Mouse (Mus musculus) intestine, embryonic 14.5 days (tissue): ENCODE results near the gene Sidt1. TPM values are rescaled to one million over a fixed set of nuclear protein-coding genes. Genes with fewer than 3 reads are reported as not detected.
"Not testable (repeated sequence)": the region's sequence is repeated elsewhere in the genome, so short reads cannot be mapped to it uniquely, and the experiment has no call there.

Experiments
- ATAC-seq: fragments of 200-750 bp; cut with Nextera tagmentation; replicated peaks from 2 replicates; pipeline ENCODE4 v1.8.0; 2017; ENCODE audit warnings: low read depth, moderate number of reproducible peaks, moderate TSS enrichment, moderate library complexity; ENCODE audit not compliant: low FRiP score, low TSS enrichment
- DNase-seq: peaks from one replicate; pipeline ENCODE4 v3.0.0-alpha.2; 2018; ENCODE audit warnings: low spot score
- H3K27ac ChIP-seq: fragments of 300-500 bp; sonication (generic); 2 replicates; pipeline ENCODE4 v1.5.1; 2014; ENCODE audit warnings: low read depth, mild to moderate bottlenecking, control low read depth
- H3K27me3 ChIP-seq: fragments of 300-500 bp; sonication (generic); replicated peaks from 2 replicates; pipeline ENCODE4 v1.6.1; 2014; ENCODE audit warnings: low read length, control low read depth; ENCODE audit not compliant: control insufficient read depth, insufficient read depth
- H3K36me3 ChIP-seq: fragments of 300-500 bp; sonication (generic); 2 replicates; pipeline ENCODE4 v1.6.1; 2014; ENCODE audit warnings: low read length, control low read depth; ENCODE audit not compliant: control insufficient read depth, insufficient read depth
- H3K4me1 ChIP-seq: fragments of 300-500 bp; sonication (generic); replicated peaks from 2 replicates; pipeline ENCODE4 v1.6.1; 2014; ENCODE audit warnings: low read length, control low read depth, mixed read lengths; ENCODE audit not compliant: control insufficient read depth, insufficient read depth
- H3K4me2 ChIP-seq: fragments of 300-500 bp; sonication (generic); 2 replicates; pipeline ENCODE4 v1.6.1; 2014; ENCODE audit warnings: low read length
- H3K4me3 ChIP-seq: fragments of 300-500 bp; sonication (generic); 2 replicates; pipeline ENCODE4 v1.5.1; 2014; ENCODE audit warnings: low read depth, low read length, control low read depth, mixed read lengths
- H3K9ac ChIP-seq: fragments of 300-500 bp; sonication (generic); 2 replicates; pipeline ENCODE4 v1.6.1; 2014; ENCODE audit warnings: mild to moderate bottlenecking, low read length
- H3K9me3 ChIP-seq: fragments of 300-500 bp; sonication (generic); 2 replicates; pipeline ENCODE4 v1.6.1; 2016; ENCODE audit warnings: low read length, control low read depth; ENCODE audit not compliant: control insufficient read depth
- WGBS: fragments of 180-500 bp; shearing (Covaris S2); extraction: QIAGEN DNeasy Blood & Tissue Kit; methylation state at CpG from one replicate; pipeline ENCODE4 v1.1.7; 2014; 5-methylcytosine and 5-hydroxymethylcytosine counted together
- polyA plus RNA-seq: library from polyadenylated mRNA; unstranded; fragments of >200 nt; fragmentation: Nextera tagmentation; extraction: Ambion mirVana; gene quantifications from 2 replicates; pipeline ENCODE4 v1.2.1, GENCODE M21; 2014

Gene Sidt1
- polyA plus RNA-seq, 1 experiment from 2014 or later = 1.1 TPM

DNA sequence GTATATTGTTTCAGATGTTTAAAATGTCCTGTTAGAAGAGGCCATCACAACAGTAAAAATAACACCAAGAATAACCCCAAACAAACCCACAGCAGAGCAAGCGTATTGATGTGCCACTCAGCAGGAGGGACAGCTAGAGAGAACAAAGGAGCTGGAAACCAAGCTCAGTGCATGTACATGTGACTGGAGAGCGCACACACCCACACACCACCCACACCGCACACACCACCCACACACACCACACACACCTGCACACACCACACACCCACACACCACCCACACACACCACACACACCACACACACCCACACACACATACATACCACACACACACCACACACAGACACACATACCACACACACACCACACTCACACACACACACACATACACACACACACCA is 12.8 kb downstream of the Sidt1 start:
- Histone ChIP-seq H3K9ac (no peak overlapping the region), H3K36me3 (no peaks in the 10 kb centered on the region), H3K4me3 (no peak overlapping the region), H3K27ac (no peak overlapping the region), H3K27me3 (no peaks in the 10 kb centered on the region), H3K9me3 (no peaks in the 10 kb centered on the region), H3K4me1 (no peaks in the 10 kb centered on the region), H3K4me2 (no peak overlapping the region)
- ATAC-seq (no peak), DNase-seq (no peak)
- WGBS = 80% methylated on average over 3 of the region's 3 CpGs

DNA sequence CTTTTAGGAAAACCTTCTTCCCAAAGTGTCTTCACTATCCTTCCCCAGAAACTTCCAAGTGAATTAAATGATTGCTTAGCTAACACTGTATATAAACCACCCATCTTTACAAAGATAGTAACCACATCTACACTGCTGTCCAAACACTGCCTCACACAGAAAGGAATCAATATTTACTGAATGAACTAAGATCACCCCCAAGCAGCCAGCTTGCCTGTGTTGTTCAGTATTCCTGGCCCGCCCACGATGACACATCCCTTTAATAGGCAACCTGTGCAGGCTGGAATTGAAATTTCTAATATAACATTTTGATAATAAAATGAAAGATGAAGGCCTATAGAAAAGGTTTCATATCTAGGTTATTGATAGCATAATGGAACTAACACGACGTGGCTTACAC is 16.6 kb downstream of the Sidt1 start:
- Histone ChIP-seq H3K9ac (no peak overlapping the region), H3K27ac (no peak overlapping the region), H3K4me3 (no peak overlapping the region), H3K36me3 (no peaks in the 10 kb centered on the region), H3K4me2 (no peak overlapping the region), H3K9me3 (no peaks in the 10 kb centered on the region), H3K4me1 (no peaks in the 10 kb centered on the region), H3K27me3 (no peaks in the 10 kb centered on the region)
- WGBS = 78% methylated on average over 4 of the region's 4 CpGs
- ATAC-seq = no peak
- DNase-seq = no peak

DNA sequence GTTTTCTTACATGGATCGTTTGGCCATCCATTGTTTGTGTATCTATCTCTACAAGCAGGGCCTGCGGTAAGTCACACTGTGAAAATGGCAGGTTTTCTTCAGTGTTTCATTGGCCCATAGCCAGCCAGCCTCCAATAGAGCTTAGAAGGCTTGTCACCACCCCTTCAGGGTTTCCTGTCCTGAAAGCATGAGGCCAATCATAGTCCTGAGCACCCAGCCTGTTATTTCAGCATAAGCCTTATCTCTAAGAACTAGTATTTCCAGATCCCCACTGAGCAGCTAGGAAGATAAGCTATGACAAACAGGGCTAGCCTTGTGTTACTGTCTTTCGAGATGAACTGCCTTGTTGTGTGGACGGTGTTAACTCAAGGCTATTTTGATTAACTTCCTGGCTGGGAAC is 19.6 kb downstream of the Sidt1 start:
- ATAC-seq = no peak

DNA sequence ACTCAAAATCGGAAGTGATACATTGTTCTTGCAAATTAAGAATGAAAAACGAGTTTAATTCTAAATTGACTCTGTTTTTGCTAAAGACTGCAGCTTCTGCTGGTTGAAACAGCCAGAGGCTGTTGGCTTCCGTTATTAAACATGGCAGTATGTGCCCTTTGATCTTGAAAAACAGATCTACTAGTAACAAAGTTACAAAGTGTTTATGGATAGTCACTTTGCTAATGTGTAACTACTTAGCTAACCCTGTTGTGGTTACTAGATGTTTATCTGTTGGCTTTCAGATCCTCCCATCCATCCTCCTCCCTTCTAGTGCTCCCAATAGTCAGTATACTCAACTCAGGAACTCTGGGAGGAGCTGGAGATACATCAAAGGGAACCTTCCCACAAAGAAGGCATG is 27.4 kb downstream of the Sidt1 start:
- Histone ChIP-seq H3K27me3 (no peaks in the 10 kb centered on the region), H3K36me3 (no peaks in the 10 kb centered on the region), H3K27ac (no peak overlapping the region), H3K9ac (no peak overlapping the region), H3K9me3 (no peaks in the 10 kb centered on the region), H3K4me3 (no peak overlapping the region), H3K4me2 (no peak overlapping the region), H3K4me1 (no peaks in the 10 kb centered on the region)
- WGBS = 56% methylated on average over 3 of the region's 3 CpGs
- no peak for ATAC-seq
- DNase-seq = no peak

More for the DNA sequence above, 19.6 kb downstream of the Sidt1 start:
- no peak overlapping the region for H3K9ac ChIP-seq
- no peak for DNase-seq
- H3K4me3 ChIP-seq = no peak overlapping the region
- H3K27me3 ChIP-seq = no peaks in the 10 kb centered on the region
- H3K27ac ChIP-seq = no peak overlapping the region
- WGBS = 57% methylated on average over 4 of the region's 4 CpGs
- H3K4me2 ChIP-seq = no peak overlapping the region
- H3K9me3 ChIP-seq = no peaks in the 10 kb centered on the region
- no peaks in the 10 kb centered on the region for H3K36me3 ChIP-seq
- H3K4me1 ChIP-seq = no peaks in the 10 kb centered on the region

DNA sequence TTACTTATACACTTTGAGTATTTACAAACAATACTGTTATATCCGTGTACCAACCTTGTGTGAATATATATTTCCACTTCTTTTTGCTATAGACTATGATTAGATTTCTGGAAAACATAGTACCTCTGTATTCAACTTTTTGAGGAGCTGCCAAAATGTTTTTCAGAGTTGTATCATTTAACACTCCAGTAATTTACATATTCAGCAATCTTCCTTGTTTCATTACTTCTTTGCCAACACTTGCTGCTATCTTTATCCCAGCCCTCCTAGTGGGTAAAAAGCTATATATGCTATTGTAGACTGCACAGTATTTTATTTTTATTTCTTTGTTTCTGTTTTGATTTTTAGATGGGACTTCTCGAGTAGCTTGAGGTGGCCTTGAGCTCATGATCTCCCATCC is 29.2 kb downstream of the Sidt1 start:
- Histone ChIP-seq H3K27ac (no peak overlapping the region), H3K9me3 (peaks cover 4% of the 10 kb centered on the region; the same call in 1 of the 2 replicates), H3K4me3 (no peak overlapping the region), H3K4me2 (no peak overlapping the region), H3K4me1 (no peaks in the 10 kb centered on the region), H3K9ac (no peak overlapping the region), H3K36me3 (no peaks in the 10 kb centered on the region), H3K27me3 (no peaks in the 10 kb centered on the region)
- 62% methylated on average over 2 of the region's 2 CpGs for WGBS
- DNase-seq (no peak), ATAC-seq (no peak)

DNA sequence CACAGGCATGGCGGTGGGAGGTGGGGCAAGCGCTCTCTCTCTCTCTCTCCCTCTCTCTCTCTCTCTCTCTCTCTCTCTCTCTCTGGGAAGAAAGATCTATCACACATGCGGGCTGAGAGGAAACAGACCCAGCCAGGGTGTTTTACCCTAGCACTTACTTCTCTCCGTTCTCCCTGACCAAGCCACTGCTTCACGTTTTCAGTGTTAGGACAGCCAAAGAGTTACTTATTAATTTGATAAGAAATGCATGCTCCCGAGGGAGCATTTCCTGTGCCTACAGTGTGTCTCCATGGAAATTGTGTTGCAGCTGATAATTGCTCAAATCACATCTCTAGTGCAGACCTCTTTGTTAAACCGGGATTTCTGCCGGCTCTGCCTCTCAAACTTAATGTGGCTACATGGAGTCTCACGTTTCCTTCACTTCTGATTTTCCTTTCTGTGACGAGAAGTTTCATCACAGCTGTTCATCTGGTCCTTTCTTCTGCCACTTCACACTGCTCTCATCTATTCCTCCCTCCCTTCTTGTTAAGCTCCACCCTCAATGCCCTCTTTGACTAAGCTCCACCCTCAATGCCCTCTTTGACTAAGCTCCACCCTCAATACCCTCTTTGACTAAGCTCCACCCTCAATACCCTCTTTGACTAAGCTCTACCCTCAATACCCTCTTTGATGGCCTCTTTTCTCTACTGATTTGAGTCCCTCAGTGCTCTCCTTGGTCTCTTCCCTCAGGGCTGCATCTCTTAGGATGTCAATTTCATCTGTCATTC is 30.7 kb downstream of the Sidt1 start:
- WGBS = 37% methylated on average over 10 of the region's 10 CpGs
- no peak overlapping the region for H3K4me3 ChIP-seq
- H3K36me3 ChIP-seq = no peaks in the 10 kb centered on the region
- H3K27ac ChIP-seq = no peak overlapping the region
- H3K27me3 ChIP-seq = no peaks in the 10 kb centered on the region
- H3K9me3 ChIP-seq = peaks cover 4% of the 10 kb centered on the region; the same call in 1 of the 2 replicates
- no peaks in the 10 kb centered on the region for H3K4me1 ChIP-seq
- ATAC-seq = no peak
- H3K9ac ChIP-seq = no peak overlapping the region
- peak overlapping the region; percentile 24 for H3K4me2 ChIP-seq
- DNase-seq = no peak

DNA sequence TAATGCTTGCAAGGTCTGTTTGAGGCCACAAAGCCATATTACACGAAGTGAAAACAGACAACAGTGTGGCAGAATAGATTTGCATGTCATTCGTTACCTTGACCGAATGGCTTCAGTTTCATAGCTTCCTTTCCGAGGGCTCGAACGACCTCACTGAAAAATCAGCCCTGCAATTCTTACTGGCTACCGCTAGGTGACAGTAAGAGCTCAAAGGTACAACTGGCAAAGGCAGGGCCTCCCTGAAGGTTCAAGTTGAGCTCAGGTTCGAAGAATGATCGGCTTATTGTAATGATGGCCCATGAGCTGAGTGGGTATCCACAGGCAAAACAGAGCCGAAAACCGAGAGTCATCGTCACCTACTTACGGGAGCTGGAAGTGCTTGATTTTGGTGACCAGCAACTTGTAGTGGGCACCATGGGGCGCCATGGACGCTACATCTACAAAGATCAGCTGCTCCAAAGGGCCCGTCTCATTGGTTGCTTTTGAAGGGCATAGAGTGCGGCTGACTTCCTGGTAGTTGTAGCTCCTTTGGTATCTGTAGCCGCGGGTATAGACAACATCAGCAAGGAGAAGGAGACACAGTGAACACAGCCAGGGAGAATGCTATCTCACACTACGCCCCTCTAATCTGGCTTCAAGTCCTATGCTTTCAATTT is 33.4 kb downstream of the Sidt1 start:
- no peak overlapping the region for H3K4me3 ChIP-seq
- peaks cover 4% of the 10 kb centered on the region; the same call in 1 of the 2 replicates for H3K9me3 ChIP-seq
- ATAC-seq (no peak), DNase-seq (no peak)
- no peak overlapping the region for H3K4me2 ChIP-seq
- H3K4me1 ChIP-seq = no peaks in the 10 kb centered on the region
- no peak overlapping the region for H3K27ac ChIP-seq
- H3K36me3 ChIP-seq = no peaks in the 10 kb centered on the region
- H3K9ac ChIP-seq = no peak overlapping the region
- H3K27me3 ChIP-seq = no peaks in the 10 kb centered on the region
- 80% methylated on average over 20 of the region's 20 CpGs for WGBS

DNA sequence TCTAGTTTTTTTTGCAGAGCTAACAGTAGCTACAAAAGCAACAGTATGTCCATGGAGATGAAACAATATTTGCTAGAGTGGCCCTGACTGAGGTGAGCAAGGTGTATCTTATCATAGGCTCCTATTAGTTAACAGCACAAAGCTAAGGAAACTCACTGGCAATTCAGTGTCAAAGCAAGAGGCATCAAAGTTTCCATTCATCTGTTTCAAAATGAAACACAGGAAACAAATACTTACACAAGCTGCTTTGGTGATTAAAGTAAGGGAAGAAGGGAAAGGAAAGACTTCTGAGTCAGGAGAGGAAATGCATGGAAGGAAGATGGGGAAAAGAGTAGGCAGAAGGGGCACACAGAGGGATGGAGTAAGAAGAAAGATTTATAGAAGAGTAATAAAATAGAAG is 39.0 kb downstream of the Sidt1 start:
- H3K4me3 ChIP-seq = no peak overlapping the region
- no peak overlapping the region for H3K9ac ChIP-seq
- no peak overlapping the region for H3K4me2 ChIP-seq
- no peak overlapping the region for H3K27ac ChIP-seq
- H3K4me1 ChIP-seq = no peaks in the 10 kb centered on the region
- ATAC-seq = no peak
- no peaks in the 10 kb centered on the region for H3K9me3 ChIP-seq
- H3K27me3 ChIP-seq = no peaks in the 10 kb centered on the region
- H3K36me3 ChIP-seq = no peaks in the 10 kb centered on the region
- DNase-seq = no peak

DNA sequence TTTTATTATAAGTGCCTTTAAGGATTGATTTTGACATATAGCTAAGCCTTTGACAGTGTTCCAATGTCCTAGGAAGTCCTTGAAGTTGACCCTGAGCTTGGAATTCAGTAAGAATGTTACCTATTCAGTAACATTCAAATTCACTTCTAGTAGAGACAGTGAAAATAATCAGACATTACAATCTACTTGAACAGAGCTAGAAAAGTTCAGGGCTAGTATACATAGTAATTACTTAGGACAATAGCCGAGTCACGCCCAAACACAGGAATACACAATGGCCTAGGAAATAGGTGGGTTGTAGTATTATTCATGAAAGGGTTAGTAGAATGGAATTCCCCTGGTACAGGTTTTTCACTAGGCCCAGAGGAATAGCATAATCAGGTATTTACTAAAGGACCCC is 40.3 kb downstream of the Sidt1 start:
- H3K27ac ChIP-seq, H3K9me3 ChIP-seq, ATAC-seq, H3K4me1 ChIP-seq, H3K9ac ChIP-seq, H3K36me3 ChIP-seq, H3K4me2 ChIP-seq, H3K27me3 ChIP-seq, DNase-seq, H3K4me3 ChIP-seq: not testable (repeated sequence)
- WGBS = 98% methylated on average over 2 of the region's 2 CpGs
